Mouse (Mus musculus) adrenal gland, adult 2 months (tissue): ENCODE measurements around the gene Disc1. TPM values are rescaled to one million over a fixed set of nuclear protein-coding genes. Genes with fewer than 3 reads are reported as not detected.

Experiments
- DNase-seq: peaks from one replicate; pipeline ENCODE4 v3.0.0; 2021
- polyA plus RNA-seq: library from polyadenylated mRNA; depleted of rRNA; stranded (reverse); fragments of >200 nt; gene quantifications from 2 replicates; pipeline ENCODE4 v1.2.3, GENCODE M21; 2012
- total RNA-seq, 2 experiments: library from RNA; stranded (reverse); gene quantifications; 2 replicates each; pipeline ENCODE4 v1.2.3; 2021

The Disc1 gene
- total and polyA plus RNA-seq, 3 experiments, result 0.79 to 1.8 (median 1.2) TPM

- peak; percentile 44 for DNase-seq
Measured at GRCm38 (mm10) chr8:125067596-125067960, 13.6 kb downstream of the Disc1 start.

- no peak for DNase-seq
Measured at GRCm38 (mm10) chr8:125068146-125068905, 14.3 kb downstream of the Disc1 start.

- DNase-seq, result no peak
Measured at GRCm38 (mm10) chr8:125069304-125069703, 15.3 kb downstream of the Disc1 start.

DNA sequence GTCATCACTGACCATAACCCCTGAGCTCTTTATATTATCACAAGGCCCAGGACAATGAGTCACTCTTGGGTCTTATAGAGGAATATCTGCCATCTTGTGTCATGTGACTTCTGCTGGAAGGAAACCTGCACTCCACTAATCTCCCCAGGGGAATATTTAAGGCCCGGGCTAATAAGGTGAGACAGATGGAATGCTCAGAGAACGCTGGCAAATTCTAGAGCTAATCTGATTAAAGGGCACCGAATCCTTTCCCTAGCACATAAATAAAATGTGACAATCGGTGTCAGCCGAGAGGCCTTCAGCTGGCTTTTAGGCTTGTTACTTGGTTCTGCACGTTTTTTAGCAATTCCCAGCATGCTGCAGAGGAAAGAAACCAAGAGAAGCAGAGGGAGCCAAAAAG lies 15.7 kb downstream of the Disc1 start:
- DNase-seq, result no peak

DNA sequence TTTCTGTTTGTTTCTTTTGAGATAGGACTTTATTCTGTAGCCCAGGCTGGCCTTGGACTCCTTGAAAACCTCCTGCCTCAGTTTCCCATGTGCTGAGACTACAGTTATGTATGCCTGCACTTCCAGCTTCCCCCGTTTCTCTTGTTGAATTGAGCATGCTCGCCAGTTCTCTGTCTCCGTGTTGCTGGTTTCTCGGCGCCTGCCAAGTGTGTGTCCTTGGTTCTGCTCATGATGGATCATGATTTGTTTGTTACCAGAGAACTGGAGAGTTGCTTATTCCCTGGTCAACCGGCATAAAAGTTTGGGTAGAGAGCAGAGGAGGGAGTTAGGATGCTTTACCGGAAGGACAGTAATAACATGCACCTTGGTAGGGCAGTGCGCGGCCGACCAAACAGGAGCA lies 20.1 kb downstream of the Disc1 start:
- peak; percentile 78 for DNase-seq

DNA sequence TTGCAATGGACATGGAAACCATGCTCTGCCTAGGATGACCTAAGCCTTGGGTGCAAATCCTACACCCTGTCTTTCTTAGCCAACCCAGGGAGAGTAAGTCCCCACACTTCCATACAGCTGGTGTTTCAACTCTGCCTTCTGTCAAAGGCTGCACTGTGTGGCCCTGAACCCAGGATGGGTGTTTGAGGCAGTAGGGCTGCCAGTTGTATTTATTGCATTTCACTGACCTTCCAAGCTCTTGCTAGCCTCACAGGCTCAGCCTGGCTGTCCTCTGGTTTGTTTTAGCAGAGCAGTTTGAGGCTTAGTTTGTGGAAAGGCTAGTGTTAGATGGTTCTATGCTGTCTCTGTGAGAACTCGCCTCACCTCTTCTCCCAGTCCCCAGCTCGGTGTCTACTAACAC lies 20.6 kb downstream of the Disc1 start:
- DNase-seq, result peak; percentile 64

- DNase-seq, result no peak
Measured at GRCm38 (mm10) chr8:125075389-125075788, 21.4 kb downstream of the Disc1 start.

DNA sequence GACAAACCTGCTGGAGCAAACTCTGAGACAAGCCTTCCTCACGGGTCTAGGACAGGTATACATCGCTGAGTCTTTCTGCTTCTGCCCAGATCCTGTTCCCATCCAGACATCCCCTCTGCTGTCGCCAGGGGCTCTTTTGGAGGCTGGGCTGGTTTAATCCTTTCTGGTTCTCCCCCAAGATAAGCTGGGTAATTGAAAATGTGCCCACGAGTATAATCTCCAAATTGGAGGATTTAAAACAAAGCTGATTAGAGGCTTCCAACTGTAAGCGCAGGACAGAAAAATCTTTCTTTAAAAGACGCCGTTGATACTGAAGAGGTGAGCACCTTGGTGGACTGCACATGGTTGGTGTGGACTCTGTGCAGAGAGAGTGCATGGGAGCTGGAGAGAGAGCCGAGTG lies 23.3 kb downstream of the Disc1 start:
- no peak for DNase-seq

DNA sequence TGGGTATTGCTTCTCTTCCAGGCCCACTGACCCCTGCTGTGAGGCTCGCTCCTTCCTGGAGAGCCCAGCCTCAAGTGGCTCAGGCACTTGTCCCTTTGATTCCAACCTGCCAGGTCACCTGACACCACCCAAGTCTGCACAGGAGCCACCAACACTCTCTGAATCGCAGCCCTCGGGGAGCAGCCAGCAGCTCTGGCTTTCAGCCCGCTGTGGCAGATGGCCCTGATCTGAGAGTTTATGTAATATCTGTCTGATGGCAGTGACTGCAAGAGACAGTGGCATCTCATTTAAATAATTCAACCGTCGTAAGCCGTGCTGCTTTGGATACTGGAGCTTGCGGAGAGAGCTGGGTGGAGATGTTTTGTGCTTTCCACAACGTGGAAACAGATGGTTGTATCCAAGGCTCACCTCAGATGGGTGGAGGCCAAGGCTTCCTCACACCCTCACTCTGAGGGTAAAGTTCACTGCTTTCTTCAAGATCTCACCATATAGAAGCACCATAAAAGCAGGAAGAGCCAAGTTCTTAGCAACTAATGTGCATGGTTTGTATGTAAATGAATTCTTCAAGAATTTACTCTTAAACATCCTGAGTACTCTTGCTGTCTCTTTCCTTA lies 24.9 kb downstream of the Disc1 start:
- DNase-seq, result peak; percentile 86

GRCm38 (mm10) chr8:125080388-125081344 lies 26.7 kb downstream of the Disc1 start:
- DNase-seq, result no peak

- peak; percentile 83 for DNase-seq
Measured at GRCm38 (mm10) chr8:125083746-125084145, 29.8 kb downstream of the Disc1 start.

DNA sequence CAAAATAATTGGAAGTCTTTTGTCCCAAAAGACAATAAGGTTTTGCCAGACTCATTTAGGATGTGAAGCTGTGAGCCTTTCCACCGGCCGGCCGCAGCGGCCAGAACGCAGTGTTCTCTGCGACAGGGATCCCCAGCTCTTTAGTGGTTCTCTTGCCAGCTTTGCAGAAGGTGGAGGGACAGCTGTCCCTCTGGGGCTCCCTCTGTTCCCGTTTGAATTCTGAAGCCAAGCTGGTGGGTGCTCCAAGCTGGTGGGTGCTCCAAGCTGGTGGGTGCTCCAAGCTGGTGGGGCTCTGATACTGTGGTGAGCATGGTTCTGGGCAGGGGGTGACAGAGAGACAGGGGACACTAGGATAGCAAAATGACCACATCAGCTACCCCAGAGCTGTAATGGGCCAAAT lies 30.5 kb downstream of the Disc1 start:
- DNase-seq, result no peak

GRCm38 (mm10) chr8:125090889-125091740 lies 37.1 kb downstream of the Disc1 start:
- DNase-seq, result peak; percentile 68

GRCm38 (mm10) chr8:125097140-125097539 lies 43.1 kb downstream of the Disc1 start:
- DNase-seq, result no peak

DNA sequence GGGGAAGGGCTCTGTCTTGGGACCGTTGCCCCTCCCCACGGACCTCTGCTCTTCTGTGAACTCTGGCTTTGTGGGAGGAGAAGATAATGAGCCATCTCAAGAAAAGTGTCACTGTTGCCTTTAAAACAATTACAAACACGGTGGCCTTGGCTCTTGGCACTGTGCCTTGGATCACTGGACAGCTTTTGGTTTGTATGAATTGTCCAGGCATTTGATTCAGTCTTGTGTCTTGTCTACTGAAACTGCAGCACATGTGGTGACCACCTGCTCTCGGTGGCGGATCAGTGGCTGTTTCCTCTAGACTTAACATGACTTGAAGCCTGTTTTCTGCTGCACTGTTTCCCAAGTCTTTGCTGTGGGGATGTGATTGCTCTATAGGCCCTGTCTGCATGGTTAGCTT lies 44.1 kb downstream of the Disc1 start:
- DNase-seq, result peak; percentile 75

- DNase-seq, result peak; percentile 68
Measured at GRCm38 (mm10) chr8:125102303-125102702, 48.3 kb downstream of the Disc1 start.

DNA sequence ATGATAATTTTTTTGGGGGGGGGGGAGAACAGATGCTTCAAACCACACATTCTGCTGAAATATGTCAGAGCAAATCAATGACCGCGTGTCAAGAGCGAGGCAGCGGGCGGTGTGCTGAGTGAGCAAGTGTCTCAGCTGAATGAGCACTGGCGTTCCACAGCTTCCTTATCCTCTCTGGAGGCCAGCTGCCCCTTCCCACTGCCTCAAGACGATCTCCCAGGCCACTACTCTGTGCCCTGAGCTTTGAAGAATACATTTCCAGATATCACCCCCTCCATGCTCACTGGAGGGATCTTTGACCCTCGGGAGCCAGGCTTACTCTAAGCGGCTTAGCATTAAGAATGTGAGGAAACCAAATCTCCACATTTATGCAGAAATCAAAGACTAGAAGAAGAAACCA lies 59.2 kb downstream of the Disc1 start:
- no peak for DNase-seq

DNA sequence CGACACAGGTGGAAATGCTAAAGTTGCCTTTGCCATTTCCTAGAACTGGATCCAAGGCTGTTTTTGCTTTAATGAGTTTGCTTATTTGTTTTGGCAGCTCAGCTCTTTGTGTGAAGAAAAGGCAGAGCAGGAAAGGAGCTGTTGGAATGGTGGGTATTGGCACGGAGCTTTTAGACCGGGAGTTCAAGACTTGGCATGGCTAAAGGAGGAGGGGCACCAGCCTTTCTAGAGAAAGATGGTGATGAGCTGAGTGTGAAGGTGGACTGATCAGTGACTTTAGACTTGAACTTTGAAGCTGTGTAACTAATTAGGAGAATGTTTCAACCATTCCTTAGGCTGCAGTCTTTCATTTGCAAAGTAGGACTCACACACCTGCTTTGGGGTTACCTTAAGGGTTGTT lies 59.8 kb downstream of the Disc1 start:
- DNase-seq, result no peak

- DNase-seq, result no peak
Measured at GRCm38 (mm10) chr8:125115321-125115720, 61.3 kb downstream of the Disc1 start.

DNA sequence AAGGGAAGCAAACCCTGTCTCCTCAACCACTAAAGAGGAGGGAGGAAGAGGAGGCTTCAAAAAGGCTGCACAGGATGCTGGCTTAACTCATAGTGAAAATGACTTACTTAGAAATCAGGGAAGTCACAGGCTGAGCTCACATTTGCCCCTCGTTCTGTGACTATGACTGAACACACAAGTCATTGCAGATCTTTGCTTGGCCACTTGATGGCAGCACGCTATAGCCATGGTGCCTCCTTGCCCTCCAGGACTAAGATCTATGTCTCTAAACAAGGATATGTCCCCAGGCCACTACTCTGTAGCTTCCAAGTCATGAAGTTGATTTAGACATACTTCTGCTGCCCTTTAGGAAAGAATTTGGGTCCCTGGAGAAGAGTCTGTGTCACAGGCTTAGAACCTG lies 62.6 kb downstream of the Disc1 start:
- DNase-seq, result peak; percentile 43

DNA sequence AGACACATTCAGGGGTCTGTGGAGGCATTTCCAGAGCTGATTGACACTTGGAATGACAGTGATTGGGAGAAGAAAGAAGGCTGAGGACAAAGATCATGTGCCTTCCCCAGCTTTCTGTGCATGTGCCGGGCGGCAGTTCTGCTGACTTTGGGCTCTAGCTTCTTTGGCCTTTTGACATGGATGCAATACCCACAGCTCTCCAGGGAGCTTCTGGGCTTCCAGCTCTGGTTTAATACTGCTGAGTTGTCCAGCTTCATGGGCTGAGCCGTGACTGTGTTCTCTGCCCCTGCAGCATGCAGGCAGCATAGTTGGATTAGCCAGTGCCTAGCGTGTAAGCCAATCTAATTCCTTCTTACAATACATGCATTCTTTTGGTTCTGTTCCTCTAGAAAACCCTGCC lies 72.5 kb downstream of the Disc1 start:
- no peak for DNase-seq

- DNase-seq, result peak; percentile 86
Measured at GRCm38 (mm10) chr8:125127621-125128020, 73.6 kb downstream of the Disc1 start.
